Mouse (Mus musculus) liver, embryonic 14.5 days (tissue): ENCODE data around the gene Gabrb2. TPM values are rescaled to one million over a fixed set of nuclear protein-coding genes. Genes with fewer than 3 reads are reported as not detected.

Source experiments
- ATAC-seq: fragments of 200-750 bp; cut with Nextera tagmentation; 2 replicates; pipeline ENCODE4 v1.8.0; 2017; ENCODE audit warnings: moderate number of reproducible peaks, mild to moderate bottlenecking, moderate library complexity; ENCODE audit not compliant: insufficient read depth
- DNase-seq, 3 experiments: peaks; one replicate each; pipeline ENCODE4 v3.0.0-alpha.2; 2012 to 2013; ENCODE audit warnings: low read depth in 3 of 3, low spot score in 3 of 3
- H3K27ac ChIP-seq: fragments of 300-500 bp; sonication (generic); 2 replicates; pipeline ENCODE4 v1.5.1; 2014; ENCODE audit warnings: moderate library complexity, mild to moderate bottlenecking, control low read depth, inconsistent platforms
- H3K27me3 ChIP-seq: fragments of 300-500 bp; sonication (generic); 2 replicates; pipeline ENCODE4 v1.6.1; 2014; ENCODE audit warnings: mild to moderate bottlenecking, low read length, moderate library complexity; ENCODE audit not compliant: control insufficient read depth, insufficient read depth
- H3K36me3 ChIP-seq: fragments of 300-500 bp; sonication (generic); replicated peaks from 2 replicates; pipeline ENCODE4 v1.6.1; 2014; ENCODE audit warnings: low read depth; ENCODE audit not compliant: control insufficient read depth, insufficient read depth
- H3K4me1 ChIP-seq, 2 experiments: fragments of 200-500 bp in 1 of 2; fragments of 300-500 bp in 1 of 2; sonication (generic) in 1 of 2; replicated peaks; 2 replicates each; pipeline ENCODE4 v1.6.1; 2012 to 2014; ENCODE audit warnings: antibody characterized with exemption in 1 of 2, inconsistent platforms in 1 of 2, low read length in 1 of 2; ENCODE audit not compliant: control insufficient read depth in 2 of 2, insufficient read depth in 2 of 2
- H3K4me2 ChIP-seq: fragments of 300-500 bp; sonication (generic); 2 replicates; pipeline ENCODE4 v1.6.1; 2014; ENCODE audit warnings: low read depth, mild to moderate bottlenecking, control low read depth, moderate library complexity
- H3K4me3 ChIP-seq, 2 experiments: fragments of 200-500 bp in 1 of 2; fragments of 300-500 bp in 1 of 2; sonication (generic) in 1 of 2; 2 replicates each; pipeline ENCODE4 v1.5.1; 2012 to 2014; ENCODE audit warnings: low read depth in 2 of 2, low read length in 2 of 2, mild to moderate bottlenecking in 2 of 2, control low read depth in 1 of 2, inconsistent platforms in 1 of 2, moderate library complexity in 1 of 2; ENCODE audit not compliant: insufficient read depth in 1 of 2
- H3K9ac ChIP-seq: fragments of 300-500 bp; sonication (generic); replicated peaks from 2 replicates; pipeline ENCODE4 v1.6.1; 2014; ENCODE audit warnings: mild to moderate bottlenecking, control low read depth, moderate library complexity
- H3K9me3 ChIP-seq: fragments of 300-500 bp; sonication (generic); 2 replicates; pipeline ENCODE4 v1.6.1; 2016; ENCODE audit warnings: low read length, mixed read lengths; ENCODE audit not compliant: control insufficient read depth
- CTCF ChIP-seq: IDR thresholded peaks from 2 replicates; pipeline ENCODE4 v1.5.1; 2016; ENCODE audit warnings: antibody characterized with exemption, low read depth, control low read depth
- EP300 ChIP-seq: IDR thresholded peaks from 2 replicates; pipeline ENCODE4 v1.6.1; 2016; ENCODE audit warnings: antibody characterized with exemption, low read depth
- WGBS: fragments of 180-500 bp; shearing (Covaris S2); extraction: QIAGEN DNeasy Blood & Tissue Kit; methylation state at CpG from one replicate; pipeline ENCODE4 v1.1.7; 2014; ENCODE audit not compliant: insufficient replicate concordance; 5-methylcytosine and 5-hydroxymethylcytosine counted together
- polyA plus RNA-seq, 2 experiments: library from polyadenylated mRNA; depleted of rRNA in 1 of 2; stranded (reverse) in 1 of 2; unstranded in 1 of 2; fragments of >200 nt; fragmentation: Nextera tagmentation in 1 of 2; extraction: Ambion mirVana in 1 of 2; gene quantifications; 2 replicates each; pipeline versions ENCODE4 v1.2.1 to v1.2.3; 2012 to 2014

The Gabrb2 gene
- polyA plus RNA-seq, 2 experiments: 0.02 to 0.03 TPM

DNA sequence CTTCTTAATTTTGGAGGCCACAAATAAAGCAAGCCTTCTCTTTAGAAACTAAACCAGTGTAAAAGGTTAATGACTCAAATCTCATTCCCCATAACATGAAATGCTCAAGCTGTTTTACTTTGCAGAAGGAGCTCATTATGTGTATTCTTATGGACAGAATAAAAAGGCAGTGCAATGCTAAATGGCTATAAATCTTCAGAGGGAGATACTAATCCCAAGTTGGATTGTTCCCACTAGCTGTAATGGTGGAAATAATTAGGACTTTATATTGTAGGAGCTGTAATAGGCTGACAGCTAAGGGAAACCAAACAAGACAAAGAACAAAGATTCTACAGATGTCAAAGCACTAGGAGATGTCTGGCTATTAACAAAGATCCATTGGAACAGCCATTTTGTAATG lies 81.6 kb downstream of the Gabrb2 start:
- H3K9ac ChIP-seq: no peak overlapping the region
- H3K27me3 ChIP-seq: no peaks in the 10 kb centered on the region
- H3K9me3 ChIP-seq: no peaks in the 10 kb centered on the region
- no peak for ATAC-seq
- H3K36me3 ChIP-seq: no peaks in the 10 kb centered on the region
- no peak for TF ChIP-seq CTCF
- TF ChIP-seq EP300: no peak
- no peak overlapping the region for H3K27ac ChIP-seq
- no peak overlapping the region for H3K4me2 ChIP-seq
- no peaks in the 10 kb centered on the region for H3K4me1 ChIP-seq
- no peak overlapping the region for H3K4me3 ChIP-seq
- DNase-seq: no peak

GRCm38 (mm10) chr11:42505436-42505835 lies 85.9 kb downstream of the Gabrb2 start:
- Histone ChIP-seq H3K9me3 (no peaks in the 10 kb centered on the region), H3K4me3 (no peak overlapping the region), H3K9ac (no peak overlapping the region), H3K27ac (no peak overlapping the region), H3K27me3 (no peaks in the 10 kb centered on the region), H3K36me3 (no peaks in the 10 kb centered on the region), H3K4me1 (no peaks in the 10 kb centered on the region), H3K4me2 (no peak overlapping the region)
- WGBS: 59% methylated on average over 2 of the region's 2 CpGs
- ATAC-seq: no peak
- TF ChIP-seq EP300: no peak
- TF ChIP-seq CTCF: no peak
- DNase-seq: no peak

GRCm38 (mm10) chr11:42505911-42506310 lies 86.4 kb downstream of the Gabrb2 start:
- TF ChIP-seq EP300 (no peak), CTCF (no peak)
- WGBS: 44% methylated on average over 1 of the region's 1 CpGs
- Histone ChIP-seq H3K4me3 (no peak overlapping the region), H3K9ac (no peak overlapping the region), H3K36me3 (no peaks in the 10 kb centered on the region), H3K4me1 (no peaks in the 10 kb centered on the region), H3K9me3 (no peaks in the 10 kb centered on the region), H3K27ac (no peak overlapping the region), H3K4me2 (no peak overlapping the region), H3K27me3 (no peaks in the 10 kb centered on the region)
- ATAC-seq (no peak), DNase-seq (no peak)

DNA sequence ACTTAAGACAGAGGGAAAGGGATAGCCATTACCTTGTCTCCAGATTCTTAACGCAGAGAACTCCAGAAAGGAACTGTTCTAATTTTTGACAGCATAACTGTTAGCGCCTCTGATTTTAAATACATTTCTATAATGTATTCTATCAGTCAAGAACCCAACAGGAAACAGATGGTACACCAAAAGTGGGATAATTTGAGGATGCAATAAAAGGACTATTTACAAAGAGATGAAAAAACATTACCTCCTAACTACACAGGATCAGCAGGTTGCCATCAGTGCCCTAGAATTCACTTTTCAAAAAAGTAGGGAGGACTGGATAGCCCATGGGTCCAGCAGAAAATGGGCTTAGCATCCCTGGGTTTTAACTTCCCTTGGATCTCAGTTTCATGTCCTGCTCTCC lies 102.4 kb downstream of the Gabrb2 start:
- H3K4me3 ChIP-seq: no peak overlapping the region
- H3K27me3 ChIP-seq: no peaks in the 10 kb centered on the region
- no peak overlapping the region for H3K9ac ChIP-seq
- DNase-seq: no peak
- TF ChIP-seq CTCF (no peak), EP300 (no peak)
- H3K9me3 ChIP-seq: no peaks in the 10 kb centered on the region
- no peaks in the 10 kb centered on the region for H3K36me3 ChIP-seq
- H3K4me1 ChIP-seq: no peaks in the 10 kb centered on the region
- H3K27ac ChIP-seq: no peak overlapping the region
- H3K4me2 ChIP-seq: no peak overlapping the region
- 55% methylated on average over 2 of the region's 2 CpGs for WGBS
- no peak for ATAC-seq

- no peaks in the 10 kb centered on the region for H3K27me3 ChIP-seq
- H3K36me3 ChIP-seq: no peaks in the 10 kb centered on the region
- no peak overlapping the region for H3K27ac ChIP-seq
- H3K4me3 ChIP-seq: no peak overlapping the region
- ATAC-seq (no peak), DNase-seq (no peak)
- no peak overlapping the region for H3K4me2 ChIP-seq
- WGBS: 66% methylated on average over 3 of the region's 3 CpGs
- TF ChIP-seq EP300 (no peak), CTCF (no peak)
- no peak overlapping the region for H3K9ac ChIP-seq
- no peaks in the 10 kb centered on the region for H3K9me3 ChIP-seq
- no peaks in the 10 kb centered on the region for H3K4me1 ChIP-seq
Measured at GRCm38 (mm10) chr11:42528226-42528881, 108.8 kb downstream of the Gabrb2 start.
